Mouse (Mus musculus): Measurements from ENCODE around the gene Gm5741. TPM values are rescaled to one million over a fixed set of nuclear protein-coding genes. Genes with fewer than 3 reads are reported as not detected.

Gene Gm5741
- total and polyA plus RNA-seq, 2 experiments from 2014 or later = 0.76 TPM; not detected in 1

GRCm38 (mm10) chr8:85034764-85035163 lies 33.0 kb downstream of the Gm5741 start:
- 4% methylated on average over 13 of the region's 13 CpGs for WGBS
- peak overlapping the region; percentile 19; the same call in 1 of the 2 replicates for H3K4me3 ChIP-seq (ENCODE audit: low read length)
- no peak overlapping the region for H3K27ac ChIP-seq
- H3K9ac ChIP-seq (replicated peaks; ENCODE audit: low read length) = 0 out of 2 replicates have a peak overlapping the region, but pooled peaks have one; percentile 26
- DNase-seq (ENCODE audit: low spot score) (peak; percentile 91), ATAC-seq (no peak)
- peaks cover 8% of the 10 kb centered on the region; the same call in 1 of the 2 replicates for H3K4me1 ChIP-seq (ENCODE audit: insufficient read depth, low read length)
- H3K36me3 ChIP-seq (ENCODE audit: insufficient read depth, low read length) = peaks cover 28% of the 10 kb centered on the region
- TF ChIP-seq CTCF (IDR thresholded peaks at IDR 0.05; ENCODE audit: low read depth) = no peak
- H3K27me3 ChIP-seq (ENCODE audit: insufficient read depth, low read length) = no peaks in the 10 kb centered on the region
- H3K9me3 ChIP-seq (ENCODE audit: low read length) = no peaks in the 10 kb centered on the region
- peak overlapping the region; percentile 82 for H3K4me2 ChIP-seq (ENCODE audit: low read depth, low read length)

GRCm38 (mm10) chr8:85033867-85034266 lies 33.9 kb downstream of the Gm5741 start:
- no peaks in the 10 kb centered on the region for H3K9me3 ChIP-seq (ENCODE audit: low read length)
- peaks cover 11% of the 10 kb centered on the region for H3K4me1 ChIP-seq (ENCODE audit: insufficient read depth, low read length)
- H3K4me2 ChIP-seq (ENCODE audit: low read depth, low read length) = no peak overlapping the region
- ATAC-seq (no peak), DNase-seq (ENCODE audit: low spot score) (no peak)
- TF ChIP-seq CTCF (IDR thresholded peaks at IDR 0.05; ENCODE audit: low read depth) = no peak
- H3K27ac ChIP-seq = no peak overlapping the region
- no peak overlapping the region for H3K4me3 ChIP-seq (ENCODE audit: low read length)
- 77% methylated on average over 1 of the region's 1 CpGs for WGBS
- peaks cover 30% of the 10 kb centered on the region for H3K36me3 ChIP-seq (ENCODE audit: insufficient read depth, low read length)
- H3K27me3 ChIP-seq (ENCODE audit: insufficient read depth, low read length) = no peaks in the 10 kb centered on the region
- no peak overlapping the region for H3K9ac ChIP-seq (replicated peaks; ENCODE audit: low read length)

GRCm38 (mm10) chr8:85032622-85033311 lies 35.0 kb downstream of the Gm5741 start:
- Histone ChIP-seq H3K4me2 (ENCODE audit: low read depth, low read length) (no peak overlapping the region), H3K27me3 (ENCODE audit: insufficient read depth, low read length) (no peaks in the 10 kb centered on the region), H3K9me3 (ENCODE audit: low read length) (no peaks in the 10 kb centered on the region), H3K27ac (no peak overlapping the region), H3K36me3 (ENCODE audit: insufficient read depth, low read length) (peaks cover 30% of the 10 kb centered on the region), H3K4me3 (ENCODE audit: low read length) (no peak overlapping the region), H3K9ac (replicated peaks; ENCODE audit: low read length) (no peak overlapping the region), H3K4me1 (ENCODE audit: insufficient read depth, low read length) (peaks cover 15% of the 10 kb centered on the region; the same call in 1 of the 2 replicates)
- ATAC-seq (no peak), DNase-seq (ENCODE audit: low spot score) (no peak)
- 94% methylated on average over 4 of the region's 4 CpGs for WGBS
- no peak for TF ChIP-seq CTCF (IDR thresholded peaks at IDR 0.05; ENCODE audit: low read depth)

- WGBS = 94% methylated on average over 14 of the region's 14 CpGs
- no peak overlapping the region for H3K27ac ChIP-seq
- DNase-seq (ENCODE audit: low spot score) (no peak), ATAC-seq (no peak)
- H3K4me2 ChIP-seq (ENCODE audit: low read depth, low read length) = peak overlapping the region; percentile 91; the same call in 1 of the 2 replicates
- no peak overlapping the region; the same call in 1 of the 2 replicates for H3K9ac ChIP-seq (replicated peaks; ENCODE audit: low read length)
- no peaks in the 10 kb centered on the region for H3K27me3 ChIP-seq (ENCODE audit: insufficient read depth, low read length)
- H3K4me3 ChIP-seq (ENCODE audit: low read length) = peak overlapping the region; percentile 95; the same call in 1 of the 2 replicates
- no peak for TF ChIP-seq CTCF (IDR thresholded peaks at IDR 0.05; ENCODE audit: low read depth)
- H3K4me1 ChIP-seq (ENCODE audit: insufficient read depth, low read length) = peaks cover 28% of the 10 kb centered on the region
- peaks cover 30% of the 10 kb centered on the region for H3K36me3 ChIP-seq (ENCODE audit: insufficient read depth, low read length)
- H3K9me3 ChIP-seq (ENCODE audit: low read length) = no peaks in the 10 kb centered on the region
Observed at GRCm38 (mm10) chr8:85029271-85029670, 38.5 kb downstream of the Gm5741 start.

GRCm38 (mm10) chr8:85027922-85028321 lies 39.9 kb downstream of the Gm5741 start:
- peak; percentile 39 for DNase-seq (ENCODE audit: low spot score)
- Histone ChIP-seq H3K36me3 (ENCODE audit: insufficient read depth, low read length) (peaks cover 29% of the 10 kb centered on the region), H3K4me1 (ENCODE audit: insufficient read depth, low read length) (peaks cover 32% of the 10 kb centered on the region), H3K27ac (no peak overlapping the region), H3K9me3 (ENCODE audit: low read length) (no peaks in the 10 kb centered on the region), H3K4me2 (ENCODE audit: low read depth, low read length) (peak overlapping the region; percentile 91), H3K27me3 (ENCODE audit: insufficient read depth, low read length) (no peaks in the 10 kb centered on the region), H3K9ac (replicated peaks; ENCODE audit: low read length) (peak overlapping the region; percentile 99; the same call in 1 of the 2 replicates), H3K4me3 (ENCODE audit: low read length) (peak overlapping the region; percentile 95)
- 13% methylated on average over 2 of the region's 2 CpGs for WGBS
- peak; percentile 49 for TF ChIP-seq CTCF (IDR thresholded peaks at IDR 0.05; ENCODE audit: low read depth)
- ATAC-seq = no peak

GRCm38 (mm10) chr8:85027516-85027855 lies 40.3 kb downstream of the Gm5741 start:
- Histone ChIP-seq H3K36me3 (ENCODE audit: insufficient read depth, low read length) (peaks cover 24% of the 10 kb centered on the region), H3K27me3 (ENCODE audit: insufficient read depth, low read length) (no peaks in the 10 kb centered on the region), H3K4me2 (ENCODE audit: low read depth, low read length) (peak overlapping the region; percentile 91), H3K9ac (replicated peaks; ENCODE audit: low read length) (peak overlapping the region; percentile 99), H3K4me3 (ENCODE audit: low read length) (peak overlapping the region; percentile 95), H3K27ac (peak overlapping the region; percentile 95), H3K9me3 (ENCODE audit: low read length) (no peaks in the 10 kb centered on the region), H3K4me1 (ENCODE audit: insufficient read depth, low read length) (peaks cover 32% of the 10 kb centered on the region)
- ATAC-seq (no peak), DNase-seq (ENCODE audit: low spot score) (no peak)
- no peak for TF ChIP-seq CTCF (IDR thresholded peaks at IDR 0.05; ENCODE audit: low read depth)
- 1% methylated on average over 13 of the region's 13 CpGs for WGBS
